Mouse (Mus musculus) right cerebral cortex, adult 2 months (tissue): ENCODE results near the gene Fam107b.

Source experiments
- DNase-seq, 2 experiments: peaks; one replicate each; pipeline ENCODE4 v3.0.0; 2021 to 2022; ENCODE audit warnings: low spot score in 2 of 2

Fam107b gene

GRCm38 (mm10) chr2:3773089-3773488 is 202.8 kb downstream of the Fam107b start:
- DNase-seq: no peak

- no peak for DNase-seq
Measured at GRCm38 (mm10) chr2:3775569-3775968, 205.3 kb downstream of the Fam107b start.

GRCm38 (mm10) chr2:3776045-3776444 is 205.8 kb downstream of the Fam107b start:
- DNase-seq: no peak

- no peak for DNase-seq
Measured at GRCm38 (mm10) chr2:3777696-3778095, 207.4 kb downstream of the Fam107b start.

GRCm38 (mm10) chr2:3785546-3785945 is 215.3 kb downstream of the Fam107b start:
- DNase-seq: no peak

- DNase-seq: no peak
Measured at GRCm38 (mm10) chr2:3787752-3788423, 217.6 kb downstream of the Fam107b start.

- no peak for DNase-seq
Measured at GRCm38 (mm10) chr2:3788424-3788786, 218.1 kb downstream of the Fam107b start.

- DNase-seq: no peak
Measured at GRCm38 (mm10) chr2:3796543-3796942, 226.3 kb downstream of the Fam107b start.

- DNase-seq: peak; percentile 44 to 62
Measured at GRCm38 (mm10) chr2:3799767-3800554, 229.7 kb downstream of the Fam107b start.

- DNase-seq: no peak
Measured at GRCm38 (mm10) chr2:3800555-3800878, 230.2 kb downstream of the Fam107b start.

- DNase-seq: no peak
Measured at GRCm38 (mm10) chr2:3805742-3806141, 235.5 kb downstream of the Fam107b start.

- DNase-seq: no peak
Measured at GRCm38 (mm10) chr2:3810321-3810720, 240.0 kb downstream of the Fam107b start.

GRCm38 (mm10) chr2:3816142-3816609 is 245.9 kb downstream of the Fam107b start:
- peak; percentile 70 to 73 for DNase-seq

GRCm38 (mm10) chr2:3817626-3818025 is 247.3 kb downstream of the Fam107b start:
- DNase-seq: no peak

- no peak for DNase-seq
Measured at GRCm38 (mm10) chr2:3822483-3823455, 252.5 kb downstream of the Fam107b start.
